Mouse (Mus musculus) fat pad, adult 2 months (tissue): ENCODE measurements around the gene Tgfbr3.
A peak's percentile ranks its signal among the peaks of the same experiment; 100 is the strongest.
"Not testable (repeated sequence)": the region's sequence is repeated elsewhere in the genome, so short reads cannot be mapped to it uniquely, and the experiment has no call there.

Experiments
- DNase-seq: peaks from one replicate; pipeline ENCODE4 v3.0.0-alpha.2; 2011; ENCODE audit warnings: low read depth, low spot score; ENCODE audit errors: extremely low read depth

The Tgfbr3 gene

DNA sequence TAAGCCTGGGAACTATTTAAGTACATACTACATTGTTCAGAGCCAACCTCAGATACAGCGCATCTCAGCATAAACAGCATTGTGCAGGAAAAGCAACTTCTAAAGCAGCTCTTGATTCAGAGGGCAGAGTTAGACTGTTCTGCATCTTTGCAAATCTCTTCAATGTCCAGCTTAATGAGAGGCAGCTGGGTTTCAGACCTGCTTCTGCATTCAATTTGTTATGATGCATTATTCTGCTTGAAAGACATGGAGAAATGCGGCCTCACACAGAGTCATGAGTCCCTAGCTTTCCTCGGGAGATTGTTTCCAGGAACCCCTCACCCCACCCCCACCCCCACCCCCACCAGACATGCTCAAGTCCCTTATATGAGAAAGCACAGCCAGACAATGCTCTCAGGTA, 41.6 kb downstream of the Tgfbr3 start:
- no peak for DNase-seq

DNA sequence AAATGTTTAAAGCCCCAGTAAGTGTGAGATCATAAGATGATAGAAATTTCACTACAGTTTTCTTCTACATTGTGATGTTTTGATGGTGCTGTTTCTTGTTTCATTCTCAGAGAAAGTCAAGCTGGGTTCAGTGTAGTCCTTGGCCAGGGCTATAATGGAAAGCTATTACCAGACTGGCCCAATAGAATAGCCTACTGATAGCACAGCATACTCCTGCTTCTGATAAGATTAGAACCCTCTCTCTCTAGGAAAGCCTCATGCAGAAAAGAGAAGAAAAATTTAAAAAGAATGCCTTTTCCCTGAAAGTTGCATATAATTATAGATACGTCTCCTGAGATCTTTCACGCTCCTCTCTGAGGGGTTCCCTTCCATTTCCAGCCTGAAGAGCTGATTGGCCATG, 46.0 kb downstream of the Tgfbr3 start:
- no peak for DNase-seq

DNA sequence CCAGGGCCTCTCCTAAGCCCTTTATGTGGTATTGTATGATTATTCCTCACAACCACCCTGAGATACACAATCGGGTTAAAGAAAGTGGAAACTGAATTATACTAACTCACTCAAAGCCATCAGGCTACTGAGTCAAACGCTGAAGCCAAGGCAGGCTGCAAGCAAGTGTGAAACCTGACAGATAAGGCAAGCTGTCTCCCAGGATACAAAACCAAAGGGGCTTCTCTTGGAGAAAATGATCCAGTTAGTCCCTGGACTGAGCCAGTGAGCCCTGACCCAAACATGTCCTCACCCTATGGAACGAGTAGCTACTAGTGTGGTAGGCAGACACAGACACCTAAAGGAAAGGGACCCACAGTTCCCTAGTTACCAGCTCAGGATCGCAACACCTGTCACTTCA, 46.4 kb downstream of the Tgfbr3 start:
- no peak for DNase-seq

DNA sequence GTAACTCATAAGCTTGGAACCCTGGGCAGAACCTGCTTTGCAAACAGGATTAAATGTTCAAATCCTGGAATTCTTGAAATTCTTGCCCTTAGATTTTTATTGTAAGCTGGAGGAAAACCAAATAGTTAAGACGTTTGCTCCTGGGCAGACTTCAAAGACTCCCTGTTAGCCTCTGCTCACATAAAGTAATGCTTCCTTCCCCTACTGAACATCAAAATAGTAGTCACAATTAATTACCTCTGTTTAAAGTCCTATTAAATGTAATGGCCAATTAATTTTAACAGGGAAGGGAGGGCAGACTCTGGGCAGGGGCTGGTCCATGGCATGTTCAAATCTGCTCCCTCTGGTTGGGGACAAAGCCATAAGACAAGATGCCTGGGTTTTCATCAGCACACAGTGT, 49.2 kb downstream of the Tgfbr3 start:
- no peak for DNase-seq

DNA sequence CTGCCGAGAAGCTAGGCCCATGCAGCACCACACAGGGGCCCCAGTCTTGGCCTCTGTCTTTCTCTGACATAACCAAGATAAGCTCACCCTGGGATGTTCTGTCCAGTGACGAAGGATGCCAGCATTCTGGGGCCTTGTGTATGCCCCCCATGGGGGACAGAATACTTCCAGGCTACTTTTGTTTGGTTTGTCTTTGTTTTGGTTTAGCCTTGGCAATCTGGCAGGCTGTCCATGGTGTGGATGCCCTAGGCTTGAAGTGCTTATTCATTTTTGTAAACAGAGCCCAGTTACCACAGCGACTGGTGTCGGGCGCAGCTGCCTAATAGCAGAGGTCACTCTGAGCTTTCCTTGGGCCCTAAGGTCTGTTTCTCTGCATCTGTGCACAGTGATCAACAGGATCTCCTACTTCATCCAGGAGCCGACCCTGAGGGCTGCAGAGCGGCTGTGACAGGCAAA, 51.4 kb downstream of the Tgfbr3 start:
- no peak for DNase-seq

DNA sequence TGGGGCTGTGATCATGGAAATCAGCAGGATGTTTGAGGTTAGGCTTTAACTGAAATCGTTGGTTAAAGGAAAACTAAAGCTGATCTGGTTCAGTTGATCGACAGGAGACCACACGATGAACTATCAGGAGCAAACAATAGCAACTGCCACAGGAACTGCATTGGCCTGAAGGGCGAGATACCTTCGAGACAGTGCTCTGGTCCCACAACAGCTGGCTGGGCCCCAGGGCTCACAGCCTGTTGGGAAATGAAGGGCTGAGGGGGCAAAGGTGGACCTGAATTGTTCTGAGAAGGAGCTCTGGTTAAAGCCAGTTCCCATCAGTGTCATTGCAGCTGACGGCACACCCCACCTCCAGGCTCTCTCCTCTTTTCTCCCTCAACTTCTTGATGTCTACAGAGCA, 52.5 kb downstream of the Tgfbr3 start:
- no peak for DNase-seq

DNA sequence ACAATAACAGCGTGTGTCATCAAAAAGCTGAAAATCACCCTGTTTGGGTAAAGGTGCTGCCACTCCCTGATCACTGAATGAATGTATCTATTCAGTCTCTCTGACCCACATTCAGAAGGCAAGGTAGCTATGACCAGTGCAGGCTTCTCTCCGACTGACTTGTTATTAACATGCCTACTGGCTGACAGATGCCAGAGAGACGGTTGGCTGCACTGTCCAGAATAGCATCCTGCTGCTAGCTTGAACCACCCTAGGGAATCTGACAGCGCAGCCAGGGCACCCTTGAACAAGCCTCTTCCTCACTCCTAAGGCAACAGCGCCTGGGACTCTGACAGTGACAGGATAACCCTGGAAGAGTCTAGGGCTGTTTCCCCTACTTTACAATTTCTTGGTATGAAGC, 53.4 kb downstream of the Tgfbr3 start:
- DNase-seq, result no peak

DNA sequence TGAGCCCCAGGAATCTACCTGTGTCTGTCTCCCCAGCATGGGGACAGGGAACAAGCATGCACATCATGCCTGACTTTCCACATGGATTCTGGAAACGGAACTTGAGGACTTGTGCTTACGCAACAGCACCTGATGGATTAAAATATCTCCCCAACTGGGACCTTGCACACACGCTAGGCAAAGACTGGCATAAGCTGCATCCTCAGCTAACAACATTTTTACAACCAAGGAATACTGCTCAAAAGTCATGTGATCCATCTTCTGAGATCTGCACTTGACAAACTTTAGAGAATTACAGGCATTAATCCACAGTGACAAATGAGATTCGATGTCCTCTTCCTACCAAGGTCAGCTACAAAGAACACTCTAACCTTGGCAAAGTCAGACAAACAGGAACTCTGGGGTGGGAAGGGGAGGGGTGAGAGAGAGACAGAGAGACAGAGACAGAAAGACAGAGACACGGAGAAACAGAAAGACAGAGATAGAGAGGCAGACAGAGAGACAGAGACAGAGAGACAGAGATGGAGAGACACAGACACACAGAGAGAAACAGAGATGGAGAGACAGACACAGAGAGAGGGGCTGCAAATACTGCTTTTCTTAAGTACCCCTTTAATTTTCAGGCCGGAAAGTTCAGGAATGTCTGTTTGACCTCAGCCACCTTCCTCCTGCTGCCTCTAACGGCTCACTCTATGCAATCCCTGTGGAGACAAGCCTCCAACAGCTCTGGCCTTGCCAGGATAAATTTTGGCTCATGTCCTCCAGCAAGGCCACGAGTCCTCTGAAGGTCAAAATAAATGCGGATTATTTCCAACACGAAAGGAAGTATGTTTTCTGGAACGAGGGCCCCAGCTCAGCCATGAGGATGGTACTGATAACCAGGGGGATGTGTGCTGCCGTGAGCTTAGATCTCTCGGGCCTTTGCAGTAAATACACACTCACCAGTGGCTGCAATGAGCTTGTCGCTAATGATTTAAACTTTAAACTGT, 55.8 kb downstream of the Tgfbr3 start:
- no peak for DNase-seq

DNA sequence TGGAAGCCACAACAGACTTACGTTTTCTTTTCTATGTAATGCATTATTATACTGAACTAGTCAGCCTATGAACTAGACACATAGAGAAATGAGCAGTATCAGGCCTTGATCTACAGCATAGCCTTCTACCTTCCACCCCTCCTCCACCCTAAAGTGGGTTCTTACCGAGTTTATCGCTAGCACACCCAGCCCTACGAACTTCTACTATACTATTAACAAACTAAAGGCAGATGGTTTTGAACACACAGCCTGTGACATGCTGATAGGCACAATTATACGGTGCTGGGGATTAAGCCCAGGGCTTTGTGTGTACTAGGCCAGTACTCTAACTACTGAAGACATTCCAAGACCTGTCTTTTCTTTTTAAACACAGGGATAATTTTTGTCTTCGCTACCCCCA, 59.2 kb downstream of the Tgfbr3 start:
- no peak for DNase-seq

DNA sequence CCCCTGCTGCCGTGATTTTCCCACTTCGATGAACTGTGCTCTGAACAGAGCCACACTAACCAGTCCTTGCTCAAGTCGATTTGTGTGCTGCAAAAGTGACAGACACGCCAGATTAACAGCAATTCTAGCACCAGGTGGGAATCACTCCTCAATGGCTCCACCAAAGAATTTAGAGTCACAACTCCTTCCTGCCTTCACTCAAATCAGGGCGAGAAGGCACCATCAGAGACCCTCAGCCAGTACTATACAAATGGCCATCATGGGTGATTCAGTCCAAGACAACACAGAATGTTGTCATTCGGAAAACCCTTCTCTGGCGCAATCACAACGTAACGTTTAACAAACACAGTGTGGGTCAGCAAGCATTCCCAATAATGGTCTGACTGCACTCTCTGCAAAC, 60.4 kb downstream of the Tgfbr3 start:
- no peak for DNase-seq

DNA sequence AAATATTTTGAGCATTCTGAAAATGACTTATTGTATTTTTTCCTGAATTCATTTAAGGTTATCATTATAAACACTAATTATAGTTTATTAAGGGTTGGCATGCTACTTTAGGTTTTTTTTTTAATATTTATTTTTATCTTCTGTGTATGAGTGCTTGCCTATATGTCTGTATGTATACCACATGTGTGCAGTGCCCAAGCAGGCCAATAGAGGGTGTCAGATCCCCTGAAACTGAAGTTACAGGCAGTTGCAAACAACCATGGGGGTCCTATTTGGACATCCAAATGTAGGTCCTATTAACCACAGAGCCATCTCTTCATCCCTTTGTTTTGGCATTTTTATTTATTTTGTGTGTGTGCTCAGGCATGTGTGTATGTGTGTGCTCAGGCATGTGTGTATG, 61.8 kb downstream of the Tgfbr3 start:
- no peak for DNase-seq

DNA sequence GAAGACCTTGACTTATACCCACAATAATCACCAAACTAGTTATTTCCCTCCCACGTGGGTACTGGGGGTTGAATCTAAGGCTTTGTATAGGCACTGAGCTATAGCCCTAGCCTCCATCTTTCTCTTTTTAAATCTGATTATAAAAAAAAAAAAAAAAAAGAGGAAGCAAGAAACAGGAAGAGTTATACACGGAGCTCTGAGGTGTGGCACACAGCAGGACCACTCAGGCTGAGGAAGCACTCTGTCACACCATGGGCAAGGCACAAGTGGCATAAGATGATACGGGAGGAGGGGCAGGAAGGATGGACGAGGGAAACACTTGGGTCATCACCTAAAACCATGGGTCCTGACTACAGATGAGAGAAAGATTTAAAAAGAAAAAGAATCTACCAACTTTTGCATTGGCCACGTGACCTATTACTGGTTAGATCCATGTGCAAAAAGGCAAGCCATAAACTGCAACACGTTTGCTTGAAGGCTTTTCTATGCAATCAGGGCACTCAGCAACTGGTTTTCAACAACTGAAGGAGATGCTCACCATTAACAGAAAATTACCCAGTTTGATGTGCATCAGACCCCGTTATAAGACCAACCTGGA, 64.5 kb downstream of the Tgfbr3 start:
- DNase-seq, result no peak

DNA sequence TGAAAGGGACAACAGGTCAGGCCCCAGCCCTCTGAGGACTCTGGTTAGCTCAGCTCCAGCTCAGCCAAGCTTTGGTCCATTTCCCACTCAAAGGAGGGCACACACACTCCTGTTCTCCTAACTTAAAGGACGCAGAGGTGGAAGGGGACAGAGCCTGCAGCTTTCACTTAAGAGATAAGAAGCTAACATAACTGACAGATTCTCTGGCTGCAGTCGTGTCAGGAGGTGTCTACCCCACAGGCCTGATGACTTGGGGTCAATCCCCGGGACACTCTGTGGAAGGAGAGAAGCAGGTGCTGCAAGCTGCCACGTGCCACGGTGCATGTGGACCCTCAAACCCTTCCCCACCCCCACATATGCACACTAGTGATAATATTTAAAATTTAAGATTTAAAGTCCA, 65.3 kb downstream of the Tgfbr3 start:
- no peak for DNase-seq

DNA sequence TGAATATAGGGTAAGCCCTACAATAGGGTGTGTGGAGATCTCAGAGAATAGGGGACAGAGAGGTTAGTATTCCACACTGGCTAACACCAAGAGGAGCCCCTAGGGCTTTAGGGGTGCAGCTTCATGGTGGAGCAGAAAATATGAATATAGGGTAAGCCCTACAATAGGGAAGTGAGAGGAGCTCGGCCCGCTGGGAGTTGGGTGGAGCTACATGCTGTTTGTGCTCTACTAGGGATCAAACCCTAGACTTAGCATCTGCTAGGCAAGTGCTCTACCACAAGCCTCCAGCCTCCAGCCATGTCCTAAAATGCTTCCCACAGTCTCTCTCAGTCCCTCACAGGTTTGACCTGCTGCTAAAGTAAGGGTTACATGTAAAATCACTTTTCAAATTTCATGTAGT, 65.9 kb downstream of the Tgfbr3 start:
- not testable (repeated sequence) for DNase-seq

DNA sequence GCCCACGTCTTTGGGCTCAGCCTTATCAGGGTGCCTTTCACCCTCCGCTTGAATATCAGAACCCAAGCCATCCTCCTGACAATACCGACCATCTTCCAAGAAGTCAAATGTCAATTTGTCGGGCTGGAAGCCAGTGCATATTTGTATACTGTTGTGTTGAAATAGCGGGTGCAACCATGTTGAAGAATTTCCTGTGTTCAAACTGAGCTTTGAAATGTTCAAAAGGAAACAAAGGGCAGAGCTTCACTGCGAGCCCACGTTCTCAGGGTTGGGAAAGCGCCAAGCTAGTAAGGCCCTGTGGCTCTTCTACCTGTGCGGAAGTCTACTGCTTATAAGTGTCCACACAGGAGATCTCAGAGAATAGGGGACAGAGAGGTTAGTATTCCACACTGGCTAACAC, 66.4 kb downstream of the Tgfbr3 start:
- DNase-seq, result no peak

DNA sequence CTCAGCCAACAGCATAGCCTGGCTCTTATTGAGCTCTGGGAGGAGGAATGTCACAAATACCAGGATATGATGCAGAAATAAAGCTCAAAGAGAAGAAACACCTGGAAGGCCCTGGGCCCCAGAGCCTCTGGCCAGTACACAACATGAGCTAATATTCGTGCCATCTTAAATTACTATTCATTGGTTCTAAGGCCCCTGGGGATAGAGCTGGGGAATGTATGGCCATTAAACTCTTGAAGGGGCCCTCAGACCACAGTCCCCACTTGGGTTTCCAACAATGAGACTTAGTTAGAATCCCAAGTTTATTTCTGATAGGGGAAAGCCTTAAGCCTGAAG, 66.8 kb downstream of the Tgfbr3 start:
- no peak for DNase-seq

DNA sequence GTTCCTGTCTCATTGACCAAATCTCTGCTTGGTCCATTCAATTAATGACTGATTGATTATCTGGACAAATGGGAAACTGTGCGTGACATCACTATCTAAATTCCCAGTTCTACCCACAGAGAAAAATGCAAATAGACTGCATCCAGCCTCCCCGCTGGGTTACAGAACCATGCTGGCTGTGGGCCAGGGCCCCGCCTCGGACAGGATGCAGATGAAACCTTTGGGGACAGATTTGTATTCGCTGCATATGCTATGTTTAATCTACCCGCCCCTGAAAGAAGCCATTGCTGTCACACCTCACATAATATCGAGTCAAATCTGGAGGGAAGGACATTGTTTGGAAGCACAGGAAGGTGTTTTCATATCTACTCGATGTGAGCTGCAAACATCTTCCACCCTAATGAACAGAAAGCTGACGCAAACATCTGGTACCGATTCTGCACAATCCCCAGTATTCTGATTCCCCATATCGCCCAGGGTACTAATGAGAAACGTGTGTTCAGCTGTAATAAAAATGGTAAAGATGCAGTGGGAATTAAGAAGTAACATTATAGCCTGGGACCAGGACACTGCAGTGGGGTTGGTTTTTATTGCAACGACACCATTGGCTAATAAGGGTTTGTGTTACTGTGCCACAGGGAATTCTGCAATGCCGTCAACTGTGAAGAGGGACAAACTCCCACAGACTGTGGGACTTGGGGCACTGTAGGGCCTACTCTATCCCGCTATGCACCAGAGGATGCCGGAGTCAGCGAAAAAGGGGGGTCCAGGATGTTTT, 67.3 kb downstream of the Tgfbr3 start:
- DNase-seq, result no peak

DNA sequence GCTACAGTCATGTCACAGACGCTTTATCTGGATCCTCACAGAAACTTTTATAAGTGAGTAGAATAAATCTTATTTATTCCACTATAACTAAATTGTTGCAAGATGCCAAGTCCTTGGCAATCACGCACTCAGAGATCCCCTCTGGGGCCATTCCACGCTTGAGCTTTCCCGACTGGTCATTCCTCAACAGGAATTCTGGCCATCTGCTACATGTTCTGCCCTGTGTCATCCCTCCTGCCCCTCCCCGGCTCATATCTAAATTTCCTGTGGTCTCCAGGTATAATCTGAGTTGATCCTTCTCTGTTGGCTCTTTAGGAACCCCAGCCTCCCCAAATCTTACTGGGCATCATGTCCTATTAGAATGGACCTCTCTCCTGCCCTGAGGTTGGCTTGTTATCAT, 68.5 kb downstream of the Tgfbr3 start:
- no peak for DNase-seq

DNA sequence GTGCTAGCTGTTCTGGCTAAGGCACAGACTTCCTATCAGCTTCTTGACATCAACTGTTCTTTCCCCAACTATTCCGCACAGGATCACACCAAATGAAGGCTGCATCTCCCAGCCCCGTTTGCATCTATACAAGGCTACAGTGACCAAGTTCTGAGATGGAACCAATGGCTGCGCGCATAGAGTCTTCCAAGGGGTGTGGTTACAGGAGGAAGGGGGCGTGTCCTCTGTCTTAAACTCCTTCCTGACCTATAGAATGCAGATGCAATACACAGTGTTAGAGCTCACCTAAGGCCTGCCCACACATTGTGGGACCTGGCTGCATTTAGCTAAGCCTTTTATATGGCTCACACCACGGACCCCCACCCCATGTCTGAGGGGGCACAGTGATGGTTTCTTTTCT, 69.5 kb downstream of the Tgfbr3 start:
- no peak for DNase-seq

DNA sequence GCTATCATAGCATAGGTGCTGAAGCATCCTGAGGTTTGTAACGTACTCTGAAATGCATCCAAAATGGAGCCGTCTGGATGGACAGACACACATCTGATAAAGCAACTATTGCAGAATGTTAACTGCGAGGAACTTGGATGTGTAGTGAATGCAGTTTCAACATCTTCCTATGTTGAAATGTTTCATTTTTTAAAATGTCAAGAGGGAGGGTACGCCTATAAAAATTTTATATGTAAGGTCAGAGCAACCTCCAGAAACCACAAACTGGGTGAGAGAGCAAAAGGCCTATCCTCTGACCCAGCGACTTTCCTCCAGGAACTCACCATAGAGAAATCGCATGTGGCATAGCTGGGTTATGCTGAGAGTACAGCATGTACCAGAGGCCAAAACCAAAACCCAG, 70.1 kb downstream of the Tgfbr3 start:
- peak; percentile 76 for DNase-seq

DNA sequence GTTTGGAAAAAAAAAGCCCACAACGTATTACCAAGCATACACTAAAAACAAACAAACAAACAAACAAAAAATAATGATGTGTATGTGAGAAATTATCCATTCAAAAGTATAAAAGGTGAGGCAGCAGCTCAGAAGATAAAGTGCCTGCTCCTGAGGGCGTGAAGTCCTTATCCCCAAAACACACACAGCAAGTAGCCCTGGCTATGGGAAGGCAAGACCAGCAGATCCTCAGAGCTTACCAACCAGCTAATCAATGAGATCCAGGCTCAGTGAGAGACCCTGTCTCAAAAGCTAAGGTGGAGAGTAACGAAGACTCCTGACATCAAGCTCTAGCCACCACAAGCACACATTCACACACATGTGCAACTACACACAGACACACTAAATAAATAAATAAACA, 70.8 kb downstream of the Tgfbr3 start:
- DNase-seq, result no peak

DNA sequence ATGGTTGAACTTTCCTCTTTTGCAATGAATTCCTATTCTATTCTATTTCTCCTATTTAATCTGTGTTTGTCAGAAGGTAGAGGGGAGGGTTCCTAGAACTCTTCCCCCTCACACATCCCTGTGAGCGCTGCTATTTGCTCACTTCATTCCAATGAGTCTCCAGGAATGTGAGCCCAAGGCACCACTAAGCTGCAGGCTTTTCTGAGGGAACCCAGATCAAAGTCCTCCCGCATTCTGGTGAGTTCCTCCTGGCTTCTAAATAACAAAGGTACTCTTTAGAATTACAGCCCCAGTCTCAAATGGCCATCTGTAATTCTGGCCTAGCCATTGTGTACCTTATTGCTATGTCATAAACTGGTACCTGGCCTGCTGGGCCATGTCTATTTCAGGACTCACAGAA, 72.3 kb downstream of the Tgfbr3 start:
- DNase-seq, result no peak
